Mouse (Mus musculus): ENCODE data around the gene Klhl42. TPM values are rescaled to one million over a fixed set of nuclear protein-coding genes. Genes with fewer than 3 reads are reported as not detected.

The Klhl42 gene
- polyA plus RNA-seq, 1 experiment from 2014 or later = 3.5 TPM

DNA sequence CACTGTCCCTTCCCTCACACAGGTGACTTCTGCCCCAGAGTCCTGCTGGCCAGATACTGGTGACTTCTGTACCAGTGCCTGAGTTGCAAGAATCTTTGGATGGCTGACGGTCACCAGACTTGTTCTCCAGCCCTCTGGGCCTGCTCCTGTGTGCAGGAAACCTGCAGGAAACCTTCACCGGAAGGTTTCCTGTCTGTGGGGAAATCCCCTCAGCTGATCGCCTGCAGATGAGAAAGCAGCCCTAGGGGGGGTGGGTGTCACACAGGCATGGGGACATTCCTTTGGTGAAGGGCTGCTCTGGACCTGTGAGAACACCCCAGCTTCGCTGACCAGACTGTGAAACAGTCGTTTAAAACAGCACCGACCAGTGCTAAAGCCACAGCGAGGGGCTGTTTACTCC lies 63.9 kb downstream of the Klhl42 start:
- Histone ChIP-seq H3K9ac (no peak overlapping the region), H3K4me2 (no peak overlapping the region), H3K27ac (no peak overlapping the region), H3K4me3 (no peak overlapping the region), H3K9me3 (replicated peaks) (no peaks in the 10 kb centered on the region), H3K27me3 (no peaks in the 10 kb centered on the region), H3K4me1 (replicated peaks) (no peaks in the 10 kb centered on the region), H3K36me3 (no peaks in the 10 kb centered on the region)
- no peak for ATAC-seq (replicated peaks; ENCODE audit: insufficient number of reproducible peaks, insufficient read depth, low FRiP score, low read depth)
- WGBS = 59% methylated on average over 7 of the region's 7 CpGs

DNA sequence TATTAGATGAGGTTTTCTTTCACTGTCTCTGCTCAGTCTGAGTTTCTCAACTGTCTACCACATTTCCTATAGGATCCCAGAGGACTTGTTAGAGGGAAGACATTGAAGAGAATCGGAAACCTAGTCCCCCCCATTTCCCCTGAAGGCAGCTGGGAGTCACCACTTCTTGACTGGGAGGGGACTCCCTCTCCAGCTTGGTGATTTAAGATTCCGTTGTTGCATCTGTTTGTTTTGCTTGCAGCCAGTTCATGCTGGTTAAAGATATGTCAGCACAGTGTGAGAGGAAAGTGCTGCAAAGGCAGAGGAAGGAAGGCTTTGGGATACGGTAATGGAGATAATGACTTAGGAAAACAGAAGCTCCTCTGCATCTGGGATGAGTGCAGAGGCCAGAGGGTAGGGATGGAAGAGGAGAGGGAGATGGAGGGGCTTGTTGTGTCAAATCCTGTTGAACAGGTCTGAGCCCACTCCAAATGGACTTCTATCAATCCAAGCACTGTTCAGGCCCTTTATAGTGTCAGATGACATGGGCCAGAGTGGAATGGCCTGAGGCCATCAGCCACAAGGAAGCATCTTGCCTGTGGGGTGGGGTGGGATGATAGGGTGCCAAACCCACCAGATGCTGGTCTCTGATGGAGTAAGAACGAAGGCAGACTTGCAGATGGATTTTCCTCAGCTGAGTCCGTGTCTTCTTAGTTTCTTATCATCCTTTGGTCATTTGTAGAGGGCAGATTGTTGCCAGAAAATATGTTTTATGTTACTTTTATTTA lies 70.8 kb downstream of the Klhl42 start:
- Histone ChIP-seq H3K4me3 (no peak overlapping the region), H3K9me3 (replicated peaks) (no peaks in the 10 kb centered on the region), H3K4me2 (no peak overlapping the region), H3K36me3 (no peaks in the 10 kb centered on the region), H3K27me3 (no peaks in the 10 kb centered on the region), H3K4me1 (replicated peaks) (no peaks in the 10 kb centered on the region), H3K9ac (no peak overlapping the region), H3K27ac (peak overlapping the region; percentile 4; the same call in 1 of the 2 replicates)
- 30% methylated on average over 5 of the region's 5 CpGs for WGBS
- peak; percentile 80 for ATAC-seq (replicated peaks; ENCODE audit: insufficient number of reproducible peaks, insufficient read depth, low FRiP score, low read depth)

Other genes starting within 250 kb of the Klhl42 start
- 0.53 TPM in 1 of 2 replicates, not detected in the other for gene Smco2, start 241.3 kb upstream of the Klhl42 start, polyA plus RNA-seq (2015; fragmentation: Nextera tagmentation; extraction: Ambion mirVana)
- gene Ppfibp1, start 202.9 kb upstream of the Klhl42 start, polyA plus RNA-seq (2015; fragmentation: Nextera tagmentation; extraction: Ambion mirVana) = 50.5 and 50.8 TPM in 2 replicates
- gene 1700034J05Rik, start 137.0 kb upstream of the Klhl42 start, polyA plus RNA-seq (2015; fragmentation: Nextera tagmentation; extraction: Ambion mirVana) = 0.10 and 0.11 TPM in 2 replicates
- gene Rep15, start 58.8 kb upstream of the Klhl42 start, polyA plus RNA-seq (2015; fragmentation: Nextera tagmentation; extraction: Ambion mirVana) = 0.67 and 0.74 TPM in 2 replicates
- 132 and 138 TPM in 2 replicates for gene Mrps35, start 48.6 kb upstream of the Klhl42 start, polyA plus RNA-seq (2015; fragmentation: Nextera tagmentation; extraction: Ambion mirVana)
- gene Mansc4, start 4.3 kb upstream of the Klhl42 start, polyA plus RNA-seq (2015; fragmentation: Nextera tagmentation; extraction: Ambion mirVana) = 0.53 and 1.3 TPM in 2 replicates
- gene Pthlh, start 172.8 kb downstream of the Klhl42 start, polyA plus RNA-seq (2015; fragmentation: Nextera tagmentation; extraction: Ambion mirVana) = 2.6 and 2.9 TPM in 2 replicates